Mouse (Mus musculus) cerebellum, adult 11 months (tissue): ENCODE results near the gene Ly6g6f.

Experiments used
- DNase-seq: peaks from one replicate; pipeline ENCODE4 v3.0.0; 2022

The Ly6g6f gene

GRCm38 (mm10) chr17:35077285-35077684 lies 8.1 kb downstream of the Ly6g6f start:
- no peak for DNase-seq

- DNase-seq, result no peak
Observed at GRCm38 (mm10) chr17:35076507-35077176, 8.8 kb downstream of the Ly6g6f start, which contains the start of gene Ly6g6e. TSS of gene Ly6g6e (plus strand) at chr17:35076902.

- DNase-seq, result peak; percentile 80
Observed at GRCm38 (mm10) chr17:35074097-35074496, 11.3 kb downstream of the Ly6g6f start.

GRCm38 (mm10) chr17:35071454-35071853 lies 14.0 kb downstream of the Ly6g6f start:
- no peak for DNase-seq

- peak; percentile 86 for DNase-seq
Observed at GRCm38 (mm10) chr17:35070556-35071229, 14.7 kb downstream of the Ly6g6f start.

GRCm38 (mm10) chr17:35068213-35068914 lies 17.0 kb downstream of the Ly6g6f start:
- no peak for DNase-seq

GRCm38 (mm10) chr17:35066084-35066483 lies 19.3 kb downstream of the Ly6g6f start, which contains the start of gene Mpig6b:
TSS of gene Mpig6b (minus strand) at chr17:35066184.
- no peak for DNase-seq

- DNase-seq, result no peak
Observed at GRCm38 (mm10) chr17:35064951-35065947, 20.2 kb downstream of the Ly6g6f start, which contains the start of gene Ly6g6c. TSS of gene Ly6g6c (plus strand) at chr17:35065388.

- DNase-seq, result peak; percentile 66
Observed at GRCm38 (mm10) chr17:35064378-35064877, 21.0 kb downstream of the Ly6g6f start.

- no peak for DNase-seq
Observed at GRCm38 (mm10) chr17:35063466-35063865, 21.9 kb downstream of the Ly6g6f start.

GRCm38 (mm10) chr17:35061299-35061698 lies 24.1 kb downstream of the Ly6g6f start:
- DNase-seq, result no peak

GRCm38 (mm10) chr17:35060737-35061297 lies 24.6 kb downstream of the Ly6g6f start:
- DNase-seq, result no peak

- no peak for DNase-seq
Observed at GRCm38 (mm10) chr17:35060071-35060470, 25.3 kb downstream of the Ly6g6f start.

GRCm38 (mm10) chr17:35058911-35059892 lies 26.2 kb downstream of the Ly6g6f start, which contains the start of gene Ddah2:
TSS of gene Ddah2 (plus strand) at chr17:35059035.
- peak; percentile 83 for DNase-seq

GRCm38 (mm10) chr17:35058316-35058715 lies 27.1 kb downstream of the Ly6g6f start:
- no peak for DNase-seq

- no peak for DNase-seq
Observed at GRCm38 (mm10) chr17:35057090-35057489, 28.3 kb downstream of the Ly6g6f start.

- no peak for DNase-seq
Observed at GRCm38 (mm10) chr17:35055691-35056495, 29.5 kb downstream of the Ly6g6f start.

GRCm38 (mm10) chr17:35052271-35052798 lies 33.1 kb downstream of the Ly6g6f start:
- no peak for DNase-seq
